Mouse (Mus musculus): ENCODE data around the gene Agfg1.
"Not testable (repeated sequence)": the region's sequence is repeated elsewhere in the genome, so short reads cannot be mapped to it uniquely, and the experiment has no call there.

Agfg1 gene

GRCm38 (mm10) chr1:82901201-82901600 is 61.9 kb downstream of the Agfg1 start:
- no peak for DNase-seq (ENCODE audit: low read depth, low spot score)

GRCm38 (mm10) chr1:82905886-82906285 is 66.6 kb downstream of the Agfg1 start:
- no peak for DNase-seq (ENCODE audit: low read depth, low spot score)

GRCm38 (mm10) chr1:82913025-82913424 is 73.7 kb downstream of the Agfg1 start, which contains the start of gene A030005L19Rik:
Gene A030005L19Rik (plus strand): TSS chr1:82913325.
- no peak for DNase-seq (ENCODE audit: low read depth, low spot score)

GRCm38 (mm10) chr1:82913434-82913833 is 74.2 kb downstream of the Agfg1 start:
- not testable (repeated sequence) for DNase-seq (ENCODE audit: low read depth, low spot score)

GRCm38 (mm10) chr1:82924650-82925049 is 85.4 kb downstream of the Agfg1 start, which contains the start of gene A030014E15Rik:
Gene A030014E15Rik (plus strand): TSS chr1:82924917.
- no peak for DNase-seq (ENCODE audit: low read depth, low spot score)

GRCm38 (mm10) chr1:82930558-82930957 is 91.3 kb downstream of the Agfg1 start:
- not testable (repeated sequence) for DNase-seq (ENCODE audit: low read depth, low spot score)

- not testable (repeated sequence) for DNase-seq (ENCODE audit: low read depth, low spot score)
Observed at GRCm38 (mm10) chr1:82931326-82931725, 92.0 kb downstream of the Agfg1 start, which contains the start of gene Gm6217. Gene Gm6217 (minus strand): TSS chr1:82931399.

- no peak for DNase-seq (ENCODE audit: low read depth, low spot score)
Observed at GRCm38 (mm10) chr1:82938666-82939065, 99.4 kb downstream of the Agfg1 start.

DNA sequence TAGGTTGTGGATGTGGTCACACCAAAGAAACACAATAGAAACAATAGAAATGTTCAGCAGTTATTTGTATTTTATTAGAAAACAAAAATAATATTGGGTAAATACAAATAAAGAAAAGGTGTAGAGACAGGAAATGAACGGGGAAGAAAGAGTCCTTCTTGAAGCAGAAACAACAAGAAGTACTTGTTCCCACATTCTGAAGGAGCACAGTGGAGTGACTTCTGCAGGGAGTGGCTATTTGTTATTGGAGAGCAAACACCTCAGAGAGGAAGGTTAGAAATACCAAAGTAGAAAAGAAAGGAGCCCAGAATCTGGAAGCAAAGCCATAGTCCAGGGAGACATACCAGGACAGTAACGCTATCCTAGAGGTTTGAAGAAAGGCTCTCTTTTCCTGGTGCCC is 103.2 kb downstream of the Agfg1 start:
- not testable (repeated sequence) for DNase-seq (ENCODE audit: low read depth, low spot score)

- not testable (repeated sequence) for DNase-seq (ENCODE audit: low read depth, low spot score)
Observed at GRCm38 (mm10) chr1:82943295-82943694, 104.0 kb downstream of the Agfg1 start, which contains the start of gene A030003K21Rik. Gene A030003K21Rik (minus strand): TSS chr1:82943388.

DNA sequence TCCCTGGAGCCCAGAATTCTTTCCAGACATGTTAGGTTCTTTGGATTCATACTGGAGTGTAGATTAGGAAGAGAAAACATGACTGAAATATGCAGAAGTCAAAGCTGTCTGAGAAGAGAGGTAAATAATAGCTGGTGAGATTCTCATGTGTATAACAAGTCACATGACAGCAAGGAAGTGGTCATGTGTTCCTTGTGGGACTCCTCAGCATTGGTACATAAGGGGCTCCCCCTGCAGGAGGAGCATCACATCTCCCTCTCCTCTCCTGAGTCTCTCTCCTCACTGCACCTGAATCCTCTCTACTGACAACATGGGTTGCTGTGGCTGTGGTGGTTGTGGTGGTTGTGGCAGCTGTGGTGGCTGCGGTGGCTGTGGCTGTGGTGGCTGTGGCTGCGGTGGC is 106.7 kb downstream of the Agfg1 start:
- not testable (repeated sequence) for DNase-seq (ENCODE audit: low read depth, low spot score)

DNA sequence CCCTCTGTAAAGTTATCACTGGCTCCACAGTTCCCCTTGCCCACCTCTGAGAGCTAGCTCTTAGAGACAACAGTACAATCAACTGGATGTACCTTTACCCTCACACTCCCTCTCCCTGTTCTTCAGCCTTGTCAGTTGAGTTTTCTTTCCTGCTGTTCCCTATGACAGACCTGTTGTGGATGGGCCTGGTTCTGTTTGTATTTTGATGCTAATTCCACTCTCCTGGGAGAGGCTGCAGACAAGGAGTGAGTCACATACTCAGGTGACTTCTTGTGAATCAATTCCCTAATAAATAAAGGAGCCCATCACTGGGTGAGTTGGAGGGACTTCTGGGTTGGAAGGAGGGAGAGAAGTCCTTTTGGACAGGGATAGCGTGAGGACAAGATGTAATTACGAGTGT is 109.3 kb downstream of the Agfg1 start:
- no peak for DNase-seq (ENCODE audit: low read depth, low spot score)

Data from skeletal muscle tissue, adult 2 months (tissue).